Mouse (Mus musculus) lung, postnatal 0 days (tissue): Measurements from ENCODE around the gene Cdk6.
"Not testable (repeated sequence)": the region's sequence is repeated elsewhere in the genome, so short reads cannot be mapped to it uniquely, and the experiment has no call there.

Source experiments
- CTCF ChIP-seq: IDR thresholded peaks from 2 replicates; pipeline ENCODE4 v1.5.1; 2016; ENCODE audit warnings: antibody characterized with exemption, mild to moderate bottlenecking
- EP300 ChIP-seq: IDR thresholded peaks from 2 replicates; pipeline ENCODE4 v1.6.1; 2016; ENCODE audit warnings: antibody characterized with exemption, mild to moderate bottlenecking, control low read depth

- not testable (repeated sequence) for TF ChIP-seq CTCF, EP300
Measured at GRCm38 (mm10) chr5:3438453-3439003, 97.2 kb downstream of the Cdk6 start.
